Mouse (Mus musculus) small intestine, adult 2 months (tissue): ENCODE measurements around the gene Hpca. TPM values are rescaled to one million over a fixed set of nuclear protein-coding genes. Genes with fewer than 3 reads are reported as not detected.
A peak's percentile ranks its signal among the peaks of the same experiment; 100 is the strongest.

Experiments
- H3K27ac ChIP-seq: fragments of 200-500 bp; 2 replicates; pipeline ENCODE4 v1.5.1; 2012; ENCODE audit warnings: low read depth, low read length, control low read depth, inconsistent platforms; ENCODE audit not compliant: insufficient read depth
- H3K27me3 ChIP-seq: fragments of 200-500 bp; 2 replicates; pipeline ENCODE4 v1.6.1; 2012; ENCODE audit warnings: mild to moderate bottlenecking, moderate library complexity, low read length, inconsistent platforms; ENCODE audit not compliant: control insufficient read depth, insufficient read depth
- H3K36me3 ChIP-seq: fragments of 200-500 bp; 2 replicates; pipeline ENCODE4 v1.6.1; 2012; ENCODE audit warnings: mild to moderate bottlenecking, low read length, control low read depth, inconsistent platforms; ENCODE audit not compliant: control insufficient read depth, insufficient read depth
- H3K4me1 ChIP-seq: fragments of 200-500 bp; 2 replicates; pipeline ENCODE4 v1.6.1; 2012; ENCODE audit warnings: low read length, inconsistent platforms, mixed read lengths; ENCODE audit not compliant: control insufficient read depth, insufficient read depth, insufficient read length
- H3K4me3 ChIP-seq: fragments of 200-500 bp; 2 replicates; pipeline ENCODE4 v1.5.1; 2012; ENCODE audit warnings: low read depth, mild to moderate bottlenecking, control low read depth, inconsistent platforms, low read length, moderate library complexity
- CTCF ChIP-seq: fragments of 200-500 bp; IDR thresholded peaks from 2 replicates; pipeline ENCODE4 v1.5.1; 2012; ENCODE audit warnings: low read depth, mild to moderate bottlenecking, control low read depth, inconsistent platforms, low read length, moderate library complexity, mixed read lengths; ENCODE audit not compliant: insufficient replicate concordance, insufficient read length; ENCODE audit errors: extremely low read depth
- POLR2A ChIP-seq: fragments of 200-500 bp; IDR thresholded peaks from 2 replicates; pipeline ENCODE4 v1.6.1; 2012; ENCODE audit warnings: low read depth, mild to moderate bottlenecking, control low read depth, inconsistent platforms, low read length, moderate library complexity
- WGBS: fragments of 180-500 bp; shearing (Covaris S2); methylation state at CpG from one replicate; pipeline ENCODE4 v1.1.7; 2018; 5-methylcytosine and 5-hydroxymethylcytosine counted together
- polyA plus RNA-seq: library from polyadenylated mRNA; depleted of rRNA; stranded (reverse); fragments of >200 nt; gene quantifications from 2 replicates; pipeline ENCODE4 v1.2.3, GENCODE M21; 2012

Gene Hpca
- polyA plus RNA-seq, 1 experiment = 0.72 TPM

- Histone ChIP-seq H3K4me3 (peak overlapping the region; percentile 55), H3K27ac (0 out of 2 replicates have a peak overlapping the region, but pooled peaks have one; percentile 5), H3K36me3 (peaks cover 40% of the 10 kb centered on the region), H3K27me3 (no peaks in the 10 kb centered on the region), H3K4me1 (peaks cover 39% of the 10 kb centered on the region)
- TF ChIP-seq CTCF = no peak
- no peak for TF ChIP-seq POLR2A
- 37% methylated on average over 7 of the region's 7 CpGs for WGBS
These were observed 13.2 kb downstream of the Hpca start for GRCm38 (mm10) chr4:129108624-129109023.

DNA sequence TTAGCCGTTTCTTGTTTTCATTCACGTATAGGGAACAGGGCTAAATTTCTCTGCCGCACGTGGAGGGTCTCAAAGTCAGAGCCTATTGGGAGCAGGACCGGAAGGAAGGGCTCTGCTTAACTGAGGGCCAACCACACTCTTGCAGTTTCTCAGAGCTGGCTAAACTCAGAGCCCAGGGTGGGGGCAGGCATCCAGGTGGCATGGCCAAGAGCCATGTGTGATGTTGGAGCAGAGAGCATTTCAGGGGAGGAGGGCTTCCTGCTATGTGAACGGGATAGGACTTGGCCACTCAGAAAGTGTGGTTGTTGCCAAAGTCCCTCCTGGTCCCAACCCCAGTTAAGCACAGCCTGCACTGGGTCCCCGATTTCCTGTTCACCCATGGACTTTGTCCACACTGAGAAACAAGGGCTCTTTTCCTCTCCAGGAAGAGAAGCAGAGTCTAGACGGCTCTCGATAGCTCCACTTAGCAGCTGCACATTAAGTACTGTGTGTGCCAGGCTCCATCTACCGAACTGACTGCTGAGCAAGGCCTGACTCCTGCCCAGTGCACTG is 14.4 kb downstream of the Hpca start:
- H3K27me3 ChIP-seq = no peaks in the 10 kb centered on the region
- H3K4me3 ChIP-seq = peak overlapping the region; percentile 55
- peaks cover 38% of the 10 kb centered on the region for H3K4me1 ChIP-seq
- peaks cover 35% of the 10 kb centered on the region for H3K36me3 ChIP-seq
- TF ChIP-seq CTCF (no peak), POLR2A (peak; percentile 59; the same call in 1 of the 2 replicates)
- H3K27ac ChIP-seq = peak overlapping the region; percentile 91
- 16% methylated on average over 10 of the region's 10 CpGs for WGBS

- peak overlapping the region; percentile 95 for H3K27ac ChIP-seq
- whole genome bisulfite sequencing = 18% methylated on average over 9 of the region's 9 CpGs
- H3K4me3 ChIP-seq = peak overlapping the region; percentile 92
- H3K27me3 ChIP-seq = no peaks in the 10 kb centered on the region
- TF ChIP-seq CTCF (no peak), POLR2A (no peak)
- peaks cover 22% of the 10 kb centered on the region for H3K36me3 ChIP-seq
- H3K4me1 ChIP-seq = peaks cover 36% of the 10 kb centered on the region
These were observed 15.8 kb downstream of the Hpca start for GRCm38 (mm10) chr4:129106073-129106472.

DNA sequence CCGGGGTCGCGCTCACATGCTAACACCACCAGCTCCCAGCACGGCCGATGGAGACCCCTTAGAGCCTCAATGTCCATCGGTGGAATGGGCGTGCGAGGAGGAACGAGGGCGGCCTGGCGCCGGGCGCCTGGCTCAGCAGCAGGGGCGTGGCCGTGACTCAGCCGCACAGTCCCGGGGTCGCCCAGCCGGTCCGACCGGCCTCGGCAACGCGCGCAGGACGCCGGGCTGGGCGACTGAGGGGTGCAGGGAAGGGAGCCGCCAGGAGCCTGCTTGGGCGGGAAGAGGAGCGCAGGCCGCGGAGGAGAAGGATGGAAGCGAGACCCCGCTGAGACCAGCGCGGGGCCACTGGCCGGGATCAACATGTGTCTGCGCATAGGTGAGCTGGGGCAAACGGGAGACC is 16.5 kb downstream of the Hpca start, which contains the start of gene Tmem54:
Gene Tmem54, plus strand, starts transcription at position 193 of the 400 bp plus-strand sequence.
- H3K4me1 ChIP-seq = peaks cover 31% of the 10 kb centered on the region
- peak within 1 kb of the TSS; percentile 97 for H3K27ac ChIP-seq
- H3K4me3 ChIP-seq = peak within 1 kb of the TSS; percentile 92
- WGBS = 3% methylated on average over 40 of the region's 40 CpGs
- peaks cover 16% of the 10 kb centered on the region for H3K36me3 ChIP-seq
- no peaks in the 10 kb centered on the region for H3K27me3 ChIP-seq
- peak; percentile 67 for TF ChIP-seq POLR2A
- TF ChIP-seq CTCF = no peak

- 27% methylated on average over 14 of the region's 14 CpGs for WGBS
- TF ChIP-seq CTCF = peak; percentile 27; the same call in 1 of the 2 replicates
- TF ChIP-seq POLR2A = no peak
These were observed 19.6 kb downstream of the Hpca start for GRCm38 (mm10) chr4:129102133-129102829.

DNA sequence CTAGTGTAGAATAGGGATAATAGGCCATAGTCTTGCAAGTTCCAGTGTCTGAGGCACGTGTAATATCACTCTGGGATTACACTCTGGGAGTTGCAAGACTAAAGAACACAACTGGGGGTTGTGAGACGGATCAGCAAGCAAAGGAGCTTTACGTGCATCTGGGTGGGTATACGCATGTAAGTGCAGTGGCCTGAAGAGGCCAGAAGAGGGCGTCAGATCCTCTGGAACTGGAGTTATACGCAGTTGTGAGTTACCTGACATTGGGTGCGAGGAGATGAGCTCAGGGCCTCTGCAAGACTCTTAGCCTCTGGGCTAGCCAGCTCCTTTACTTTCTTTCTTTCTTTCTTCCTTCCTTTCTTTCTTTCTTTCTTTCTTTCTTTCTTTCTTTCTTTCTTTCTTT is 24.8 kb downstream of the Hpca start:
- Histone ChIP-seq H3K27me3 (no peaks in the 10 kb centered on the region), H3K36me3 (no peaks in the 10 kb centered on the region), H3K27ac (no peak overlapping the region), H3K4me3 (no peak overlapping the region), H3K4me1 (peaks cover 7% of the 10 kb centered on the region; the same call in 1 of the 2 replicates)
- TF ChIP-seq POLR2A = no peak
- 89% methylated on average over 7 of the region's 7 CpGs for WGBS

More at GRCm38 (mm10) chr4:129102133-129102829, 19.6 kb downstream of the Hpca start:
- Histone ChIP-seq H3K27me3 (no peaks in the 10 kb centered on the region), H3K36me3 (no peaks in the 10 kb centered on the region), H3K4me1 (peaks cover 23% of the 10 kb centered on the region), H3K4me3 (peak overlapping the region; percentile 44), H3K27ac (peak overlapping the region; percentile 99)

DNA sequence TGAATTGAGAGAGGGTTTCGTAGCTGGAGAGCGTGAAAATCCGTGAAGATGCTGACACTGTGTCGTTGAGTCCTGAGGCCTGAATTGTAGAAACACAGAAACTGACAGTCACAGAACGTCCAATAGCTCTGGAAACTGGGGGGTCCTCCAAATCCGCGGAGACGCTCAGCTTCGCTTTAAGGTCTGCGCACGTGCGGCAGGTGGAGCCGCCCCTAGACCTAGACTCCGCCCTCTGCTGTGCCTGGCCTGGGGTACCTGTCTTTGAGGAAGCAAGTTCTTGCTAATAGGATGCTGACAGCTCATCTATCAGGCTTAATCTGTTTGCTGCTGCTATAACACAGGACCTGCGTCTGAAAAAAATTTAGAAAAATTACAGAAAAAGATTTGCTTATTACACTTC is 26.6 kb downstream of the Hpca start:
- 36% methylated on average over 15 of the region's 15 CpGs for WGBS
- TF ChIP-seq CTCF = no peak
- TF ChIP-seq POLR2A = no peak
- no peaks in the 10 kb centered on the region for H3K27me3 ChIP-seq
- no peaks in the 10 kb centered on the region for H3K36me3 ChIP-seq
- H3K4me1 ChIP-seq = peaks cover 7% of the 10 kb centered on the region; the same call in 1 of the 2 replicates
- no peak overlapping the region for H3K4me3 ChIP-seq
- H3K27ac ChIP-seq = no peak overlapping the region
